Mouse (Mus musculus) limb, embryonic 14.5 days (tissue): Measurements from ENCODE around the gene Snx33. TPM values are rescaled to one million over a fixed set of nuclear protein-coding genes. Genes with fewer than 3 reads are reported as not detected.
"Not testable (repeated sequence)": the region's sequence is repeated elsewhere in the genome, so short reads cannot be mapped to it uniquely, and the experiment has no call there.

ENCODE experiments used
- ATAC-seq: fragments of 200-750 bp; cut with Nextera tagmentation; 2 replicates; pipeline ENCODE4 v1.8.0; 2017; ENCODE audit warnings: low read depth, moderate number of reproducible peaks, moderate TSS enrichment; ENCODE audit not compliant: low FRiP score
- DNase-seq: peaks from one replicate; pipeline ENCODE4 v3.0.0-alpha.2; 2015; ENCODE audit warnings: low spot score
- H3K27ac ChIP-seq: fragments of 300-500 bp; sonication (generic); replicated peaks from 2 replicates; pipeline ENCODE4 v1.5.1; 2014; ENCODE audit warnings: low read depth, mild to moderate bottlenecking, low read length, moderate library complexity, mixed read lengths
- H3K27me3 ChIP-seq: fragments of 300-500 bp; sonication (generic); 2 replicates; pipeline ENCODE4 v1.6.1; 2014; ENCODE audit warnings: low read length, mixed read lengths; ENCODE audit not compliant: control insufficient read depth, insufficient read depth
- H3K36me3 ChIP-seq: fragments of 300-500 bp; sonication (generic); 2 replicates; pipeline ENCODE4 v1.6.1; 2014; ENCODE audit warnings: mild to moderate bottlenecking, low read length, moderate library complexity, mixed read lengths; ENCODE audit not compliant: control insufficient read depth, insufficient read depth
- H3K4me1 ChIP-seq: fragments of 300-500 bp; sonication (generic); 2 replicates; pipeline ENCODE4 v1.6.1; 2014; ENCODE audit warnings: antibody characterized with exemption, low read length, mixed read lengths; ENCODE audit not compliant: control insufficient read depth, insufficient read depth
- H3K4me2 ChIP-seq: fragments of 300-500 bp; sonication (generic); replicated peaks from 2 replicates; pipeline ENCODE4 v1.6.1; 2014; ENCODE audit warnings: low read depth, mild to moderate bottlenecking, low read length, moderate library complexity; ENCODE audit not compliant: severe bottlenecking
- H3K4me3 ChIP-seq: fragments of 300-500 bp; sonication (generic); replicated peaks from 2 replicates; pipeline ENCODE4 v1.5.1; 2014; ENCODE audit warnings: low read length
- H3K9ac ChIP-seq: fragments of 300-500 bp; sonication (generic); 2 replicates; pipeline ENCODE4 v1.6.1; 2014; ENCODE audit warnings: mild to moderate bottlenecking, low read depth, low read length, moderate library complexity; ENCODE audit not compliant: severe bottlenecking
- H3K9me3 ChIP-seq: fragments of 300-500 bp; sonication (generic); 2 replicates; pipeline ENCODE4 v1.6.1; 2016; ENCODE audit warnings: low read length; ENCODE audit not compliant: control insufficient read depth
- POLR2A ChIP-seq: fragments of 200-500 bp; IDR thresholded peaks from 2 replicates; pipeline ENCODE4 v1.8.0; 2012; ENCODE audit warnings: inconsistent platforms, mild to moderate bottlenecking, moderate library complexity, borderline replicate concordance; ENCODE audit not compliant: insufficient read depth, insufficient read length; ENCODE audit errors: extremely low read depth
- WGBS: fragments of 180-500 bp; shearing (Covaris S2); extraction: QIAGEN DNeasy Blood & Tissue Kit; methylation state at CpG from one replicate; pipeline ENCODE4 v1.1.7; 2014; 5-methylcytosine and 5-hydroxymethylcytosine counted together
- polyA plus RNA-seq, 2 experiments: library from polyadenylated mRNA; depleted of rRNA in 1 of 2; stranded (reverse) in 1 of 2; unstranded in 1 of 2; fragments of >200 nt; fragmentation: Nextera tagmentation in 1 of 2; extraction: Ambion mirVana in 1 of 2; gene quantifications; 2 replicates each; pipeline versions ENCODE4 v1.2.1 to v1.2.3; 2012 to 2014

Gene Snx33
- polyA plus RNA-seq, 2 experiments = 8.1 to 11.4 TPM

DNA sequence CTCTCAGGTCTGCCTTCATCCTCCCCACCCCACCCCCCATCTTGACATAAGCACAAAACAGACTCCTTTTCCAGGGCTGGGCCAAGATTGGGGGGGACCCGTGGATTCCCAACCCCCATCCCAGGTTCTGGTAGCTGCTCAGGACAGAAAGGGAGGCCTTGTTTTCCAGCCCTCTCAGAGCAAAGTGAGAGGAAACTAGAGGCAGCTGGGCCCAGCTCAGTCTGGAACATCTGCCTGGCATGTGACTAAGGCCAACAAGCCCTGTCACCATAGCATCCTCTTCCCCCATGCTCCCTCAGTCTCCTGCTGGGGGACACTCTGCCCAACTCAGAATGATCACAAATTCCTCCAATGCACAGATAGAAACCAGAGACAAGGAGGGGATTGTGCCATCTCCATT, 13.1 kb downstream of the Snx33 start:
- ATAC-seq (no peak), DNase-seq (no peak)
- no peak overlapping the region for H3K4me2 ChIP-seq
- peaks cover 51% of the 10 kb centered on the region for H3K36me3 ChIP-seq
- no peak overlapping the region for H3K4me3 ChIP-seq
- WGBS = 77% methylated on average over 1 of the region's 1 CpGs
- TF ChIP-seq POLR2A = no peak
- no peaks in the 10 kb centered on the region for H3K9me3 ChIP-seq
- no peak overlapping the region for H3K27ac ChIP-seq
- H3K4me1 ChIP-seq = no peaks in the 10 kb centered on the region
- no peak overlapping the region for H3K9ac ChIP-seq
- H3K27me3 ChIP-seq = no peaks in the 10 kb centered on the region

- H3K4me1 ChIP-seq = no peaks in the 10 kb centered on the region
- ATAC-seq = no peak
- TF ChIP-seq POLR2A = no peak
- no peak overlapping the region for H3K4me3 ChIP-seq
- no peak overlapping the region for H3K4me2 ChIP-seq
- no peaks in the 10 kb centered on the region for H3K9me3 ChIP-seq
- DNase-seq = no peak
- WGBS = 72% methylated on average over 9 of the region's 9 CpGs
- no peaks in the 10 kb centered on the region for H3K27me3 ChIP-seq
- H3K36me3 ChIP-seq = peaks cover 40% of the 10 kb centered on the region
- H3K9ac ChIP-seq = no peak overlapping the region
- H3K27ac ChIP-seq = no peak overlapping the region
Observed at GRCm38 (mm10) chr9:56913991-56914390, 14.2 kb downstream of the Snx33 start.

DNA sequence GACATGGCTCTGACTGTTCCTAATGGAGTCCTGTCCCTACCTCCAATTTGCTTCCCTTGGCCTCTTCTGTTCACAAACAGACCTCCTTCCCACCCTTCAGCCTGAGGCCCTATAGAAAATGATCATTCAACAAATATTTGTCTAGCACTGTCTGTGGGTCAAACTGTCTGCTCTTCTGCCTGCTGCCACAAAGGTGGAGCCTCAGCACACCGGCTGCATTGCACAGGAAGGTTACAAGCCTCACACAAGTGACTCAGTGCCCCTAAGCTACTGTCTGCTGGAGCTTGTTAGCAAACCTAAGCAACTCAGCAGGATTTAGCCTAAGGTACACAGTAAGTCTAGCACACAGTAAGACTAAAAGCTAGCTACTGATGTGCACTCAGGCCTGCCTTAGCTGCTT, 17.2 kb downstream of the Snx33 start:
- no peak overlapping the region for H3K27ac ChIP-seq

GRCm38 (mm10) chr9:56909991-56910390, 18.2 kb downstream of the Snx33 start:
- not testable (repeated sequence) for H3K9ac ChIP-seq, H3K9me3 ChIP-seq, H3K36me3 ChIP-seq, DNase-seq, H3K4me1 ChIP-seq, ATAC-seq, H3K4me3 ChIP-seq, H3K27me3 ChIP-seq, H3K27ac ChIP-seq, H3K4me2 ChIP-seq
- WGBS = 34% methylated on average over 4 of the region's 4 CpGs

More for the DNA sequence above, 17.2 kb downstream of the Snx33 start:
- Histone ChIP-seq H3K36me3 (peaks cover 12% of the 10 kb centered on the region), H3K9ac (no peak overlapping the region), H3K27me3 (no peaks in the 10 kb centered on the region), H3K4me2 (no peak overlapping the region), H3K4me1 (no peaks in the 10 kb centered on the region), H3K9me3 (no peaks in the 10 kb centered on the region), H3K4me3 (no peak overlapping the region)
- WGBS = 56% methylated on average over 1 of the region's 1 CpGs
- ATAC-seq (no peak), DNase-seq (no peak)
- no peak for TF ChIP-seq POLR2A

DNA sequence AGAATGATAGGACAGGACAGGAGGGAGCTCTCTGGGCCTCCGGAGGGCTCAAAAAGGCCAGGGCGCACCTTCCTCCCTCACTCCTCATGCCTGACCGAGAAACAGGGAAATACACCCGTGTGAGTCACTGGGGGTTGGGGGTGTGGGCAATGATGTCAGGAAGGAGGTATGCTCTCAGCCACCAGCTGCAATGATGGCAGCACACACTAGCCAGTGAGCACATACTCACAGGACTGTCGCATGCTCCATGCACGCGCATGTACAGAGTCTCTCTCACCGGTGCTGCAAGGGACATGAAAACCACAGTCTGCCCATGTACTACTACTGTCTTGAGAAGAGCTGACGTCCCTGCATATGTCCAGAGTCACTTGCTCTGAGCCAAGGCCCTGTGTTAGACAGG, 20.6 kb downstream of the Snx33 start:
- H3K4me2 ChIP-seq = no peak overlapping the region
- H3K9ac ChIP-seq = no peak overlapping the region
- ATAC-seq (no peak), DNase-seq (no peak)
- no peak for TF ChIP-seq POLR2A
- H3K9me3 ChIP-seq = no peaks in the 10 kb centered on the region
- no peaks in the 10 kb centered on the region for H3K36me3 ChIP-seq
- no peaks in the 10 kb centered on the region for H3K27me3 ChIP-seq
- 87% methylated on average over 9 of the region's 9 CpGs for WGBS
- no peak overlapping the region for H3K4me3 ChIP-seq
- H3K4me1 ChIP-seq = no peaks in the 10 kb centered on the region
- H3K27ac ChIP-seq = no peak overlapping the region

GRCm38 (mm10) chr9:56903662-56904061, 24.5 kb downstream of the Snx33 start:
- no peak for TF ChIP-seq POLR2A
- H3K4me3 ChIP-seq = no peak overlapping the region
- 80% methylated on average over 3 of the region's 3 CpGs for WGBS
- no peak overlapping the region for H3K4me2 ChIP-seq
- no peaks in the 10 kb centered on the region for H3K9me3 ChIP-seq
- DNase-seq = no peak
- H3K9ac ChIP-seq = no peak overlapping the region
- ATAC-seq = no peak
- H3K4me1 ChIP-seq = peaks cover 4% of the 10 kb centered on the region; the same call in 1 of the 2 replicates
- no peaks in the 10 kb centered on the region for H3K36me3 ChIP-seq
- H3K27me3 ChIP-seq = no peaks in the 10 kb centered on the region
- H3K27ac ChIP-seq = no peak overlapping the region
